Mouse (Mus musculus): Measurements from ENCODE around the gene Fntb.
"Not testable (repeated sequence)": the region's sequence is repeated elsewhere in the genome, so short reads cannot be mapped to it uniquely, and the experiment has no call there.

Fntb gene

DNA sequence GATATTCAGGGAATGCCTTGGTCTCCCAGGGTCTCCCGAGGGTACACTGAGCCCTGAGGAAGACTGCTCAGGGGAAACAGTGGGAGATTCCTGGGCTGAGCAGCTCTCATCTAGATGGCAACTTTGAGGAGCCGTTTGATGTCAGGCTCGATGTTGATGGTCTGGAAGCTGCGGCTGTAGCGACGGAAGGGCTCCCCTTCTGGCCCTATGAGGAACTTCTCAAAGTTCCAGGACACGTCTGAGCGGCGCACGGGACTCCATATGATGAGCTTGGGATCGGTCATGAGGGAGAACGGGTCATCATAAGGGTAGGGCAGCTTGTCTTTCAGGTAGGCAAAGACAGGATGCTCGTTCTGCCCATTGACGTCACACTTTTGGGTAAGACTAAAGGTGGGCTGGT lies 27.2 kb downstream of the Fntb start:
- not testable (repeated sequence) for DNase-seq (ENCODE audit: low read depth in 2 of 2, low spot score in 2 of 2)

DNA sequence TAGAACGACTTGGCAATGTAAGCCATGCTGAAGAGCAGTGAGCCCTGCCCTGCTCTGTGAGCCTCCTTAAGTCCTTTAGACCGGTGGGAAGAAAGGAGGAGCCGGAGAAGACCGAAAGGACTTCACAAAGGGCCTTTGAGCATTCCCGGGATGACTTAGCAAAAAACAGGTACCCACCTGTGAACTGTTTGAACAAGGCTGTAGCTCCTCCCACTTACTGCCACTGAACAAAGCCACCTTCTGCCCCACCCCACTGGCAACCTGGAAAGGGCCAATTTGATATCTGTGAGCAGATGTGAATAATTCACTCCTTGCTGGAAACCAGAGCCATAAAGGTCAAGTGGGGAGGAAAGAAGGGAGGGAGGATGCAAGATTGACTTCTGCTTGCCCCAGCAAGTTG lies 30.0 kb downstream of the Fntb start, which contains the start of gene Gpx2:
TSS of gene Gpx2 (minus strand) at position 205 of the 400 bp plus-strand sequence.
- no peak for DNase-seq (ENCODE audit: low read depth in 2 of 2, low spot score in 2 of 2)

- DNase-seq (ENCODE audit: low read depth in 2 of 2, low spot score in 2 of 2): no peak
These were observed 31.6 kb downstream of the Fntb start for GRCm38 (mm10) chr12:76796938-76797539.

- DNase-seq (ENCODE audit: low read depth in 2 of 2, low spot score in 2 of 2): no peak
These were observed 32.8 kb downstream of the Fntb start for GRCm38 (mm10) chr12:76798008-76798720.

- no peak for DNase-seq (ENCODE audit: low read depth in 2 of 2, low spot score in 2 of 2)
These were observed 37.6 kb downstream of the Fntb start for GRCm38 (mm10) chr12:76803028-76803427.

DNA sequence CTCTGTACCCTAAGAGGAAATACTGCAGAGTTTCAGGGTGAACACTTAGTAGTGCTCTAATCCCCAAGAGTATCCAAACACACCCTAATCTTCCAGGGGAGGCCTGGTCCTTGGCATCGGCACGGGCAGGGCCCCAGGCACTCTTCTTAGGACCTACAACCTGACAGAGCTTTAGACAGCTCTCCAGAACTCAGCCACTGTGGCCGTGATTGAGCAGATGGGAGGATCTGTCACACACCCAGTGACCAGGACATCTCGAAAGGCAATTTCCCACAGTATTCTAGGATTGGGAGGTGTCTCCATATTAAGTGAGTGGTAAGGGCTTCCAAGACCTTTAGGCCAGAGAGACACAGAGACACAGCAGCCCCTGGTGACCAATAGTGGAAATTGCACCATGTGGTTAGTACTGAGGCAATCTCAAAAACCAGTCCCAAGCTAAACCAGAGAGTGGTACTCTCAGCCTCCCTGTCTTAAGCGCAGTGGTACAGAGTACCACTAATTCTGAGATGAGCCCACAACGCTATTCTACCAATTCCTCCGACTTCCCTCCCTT lies 38.4 kb downstream of the Fntb start:
- DNase-seq (ENCODE audit: low read depth in 2 of 2, low spot score in 2 of 2): peak; percentile 16 to 47

DNA sequence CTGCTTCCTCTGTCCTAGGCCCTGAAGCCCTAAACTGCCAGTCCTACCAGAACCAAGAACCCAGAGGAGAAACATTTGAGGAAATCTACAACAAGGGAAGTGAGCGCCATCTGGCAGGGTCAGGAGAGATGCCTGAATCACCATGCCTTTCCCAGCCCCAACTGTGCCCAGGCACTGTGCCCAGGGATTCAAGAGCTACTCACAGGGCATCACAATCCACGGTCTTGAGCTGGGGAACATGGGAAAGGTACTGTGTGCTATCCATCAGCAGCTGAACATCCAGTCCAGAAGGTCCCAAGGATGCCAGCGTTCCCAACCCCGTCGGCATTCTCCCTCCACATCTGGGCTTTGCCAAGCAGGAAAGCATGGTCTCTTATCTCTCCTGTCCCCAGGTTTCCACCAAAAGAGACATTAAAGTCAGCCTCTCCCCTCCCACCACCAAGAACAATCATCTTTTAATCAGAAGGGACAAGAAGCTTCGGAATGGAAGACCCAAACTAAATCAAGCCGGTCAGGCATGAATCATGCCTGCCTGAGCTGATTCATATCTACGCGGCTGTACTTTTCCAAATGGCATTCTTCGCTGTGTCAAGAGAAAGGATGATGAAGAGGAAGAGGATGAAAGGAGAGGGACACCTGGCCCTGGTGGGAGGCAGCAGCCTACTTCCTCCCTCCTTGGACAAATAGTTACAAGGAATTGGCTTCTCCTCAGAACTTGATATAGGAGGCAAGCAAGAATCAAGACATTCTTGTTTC lies 39.8 kb downstream of the Fntb start:
- DNase-seq (ENCODE audit: low read depth in 2 of 2, low spot score in 2 of 2): no peak

DNA sequence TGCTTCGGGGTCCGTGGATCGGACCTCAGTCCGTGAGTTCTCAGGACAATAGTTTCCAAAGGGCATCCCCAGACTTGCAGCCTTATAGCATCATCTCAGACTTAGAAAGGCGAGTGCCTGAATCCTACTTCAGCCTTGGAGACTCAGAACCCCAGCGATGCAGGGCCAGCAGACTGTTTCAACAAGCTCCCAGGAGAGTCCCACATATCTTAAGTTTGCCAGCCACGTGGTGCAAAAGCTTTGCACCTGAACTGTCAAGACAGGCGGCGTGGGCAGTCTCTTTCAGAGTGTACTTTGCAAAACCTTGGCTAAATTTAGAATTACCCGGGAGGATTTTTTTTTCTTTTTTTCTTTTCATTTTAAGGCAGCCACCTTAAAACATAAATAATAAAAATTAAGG lies 42.4 kb downstream of the Fntb start:
- no peak for DNase-seq (ENCODE audit: low read depth in 2 of 2, low spot score in 2 of 2)

- DNase-seq (ENCODE audit: low read depth in 2 of 2, low spot score in 2 of 2): no peak
These were observed 45.1 kb downstream of the Fntb start for GRCm38 (mm10) chr12:76810491-76810890.

- no peak for DNase-seq (ENCODE audit: low read depth in 2 of 2, low spot score in 2 of 2)
These were observed 45.6 kb downstream of the Fntb start for GRCm38 (mm10) chr12:76811006-76811405.

DNA sequence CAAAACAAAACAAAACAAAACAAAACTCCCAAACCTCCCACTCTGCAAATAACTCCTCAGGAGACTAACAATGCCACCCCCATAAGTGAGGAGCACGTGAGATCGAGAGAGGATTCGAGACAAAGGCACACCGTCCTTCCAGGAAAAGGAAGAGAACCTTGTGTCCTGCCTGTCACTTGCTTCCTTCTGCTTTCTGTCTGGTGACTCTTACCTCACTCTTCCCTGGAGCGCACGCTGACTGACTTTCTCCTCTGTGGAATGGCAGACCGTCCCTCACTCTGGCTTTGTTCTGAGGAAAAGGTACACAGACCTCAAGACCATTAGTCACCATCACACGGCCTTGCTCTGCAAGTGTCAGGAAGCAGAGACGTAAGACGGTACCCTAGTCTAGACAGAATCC lies 48.2 kb downstream of the Fntb start:
- DNase-seq (ENCODE audit: low read depth in 2 of 2, low spot score in 2 of 2): no peak

DNA sequence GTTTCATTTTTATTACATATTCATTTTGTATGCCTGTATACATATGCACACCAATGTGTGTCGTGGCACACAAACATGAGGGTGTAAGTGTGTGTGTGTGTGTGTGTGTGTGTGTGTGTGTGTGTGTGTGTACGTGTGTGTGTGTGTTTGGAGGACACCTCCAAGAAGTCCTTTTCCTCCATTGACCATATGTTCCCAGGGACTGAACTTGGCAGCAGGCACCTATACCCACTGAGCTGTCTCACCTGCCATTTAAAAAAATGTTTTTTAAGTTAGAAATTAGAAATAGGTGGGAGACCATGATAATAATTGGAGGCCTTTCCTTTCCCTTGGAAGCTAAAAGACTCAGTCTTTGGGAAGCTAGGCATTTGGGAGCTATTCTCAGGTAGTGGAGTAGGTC lies 48.7 kb downstream of the Fntb start:
- DNase-seq (ENCODE audit: low read depth in 2 of 2, low spot score in 2 of 2): no peak

DNA sequence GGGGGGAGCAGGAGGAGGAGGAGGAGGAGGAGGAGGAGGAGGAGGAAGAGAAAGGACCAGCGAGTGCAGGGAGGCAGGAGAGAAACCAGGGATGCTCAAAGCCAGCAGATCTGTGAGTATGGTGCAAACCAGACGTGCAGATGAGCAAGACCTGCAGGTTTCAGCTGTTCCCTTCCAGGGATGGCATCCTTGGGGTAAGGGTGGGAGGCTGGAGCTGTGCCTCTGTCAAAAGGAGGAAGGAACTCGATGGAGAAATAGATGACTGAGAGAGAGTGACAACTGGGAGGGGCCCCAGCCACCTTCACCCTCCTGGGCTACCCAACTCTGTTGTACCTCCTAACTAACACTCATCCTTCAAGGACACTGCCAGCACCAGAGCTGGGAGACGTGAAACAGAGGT lies 51.3 kb downstream of the Fntb start:
- no peak for DNase-seq (ENCODE audit: low read depth in 2 of 2, low spot score in 2 of 2)

- DNase-seq (ENCODE audit: low read depth in 2 of 2, low spot score in 2 of 2): no peak
These were observed 51.8 kb downstream of the Fntb start for GRCm38 (mm10) chr12:76817176-76817575.

DNA sequence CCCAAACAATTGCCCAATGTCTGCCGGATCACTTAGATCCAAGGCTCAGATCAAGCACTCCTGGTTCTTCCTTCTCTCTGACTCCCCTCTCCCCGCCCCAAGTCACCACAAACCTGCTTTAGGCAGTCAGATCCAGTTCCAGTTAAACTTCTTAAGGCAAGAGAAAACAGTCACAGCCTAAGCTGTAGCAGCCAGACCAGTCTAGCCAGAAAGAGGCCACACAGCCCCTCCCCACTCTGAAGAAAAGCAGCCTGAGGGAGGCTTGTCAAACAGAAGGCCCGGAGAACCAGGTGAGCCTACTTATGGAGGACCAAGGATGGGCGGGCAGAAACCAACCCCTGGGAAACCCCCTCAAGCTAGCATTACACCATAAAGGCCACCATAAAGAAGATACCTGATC lies 52.7 kb downstream of the Fntb start:
- DNase-seq (ENCODE audit: low read depth in 2 of 2, low spot score in 2 of 2): no peak

GRCm38 (mm10) chr12:76818908-76819307 lies 53.5 kb downstream of the Fntb start:
- DNase-seq (ENCODE audit: low read depth in 2 of 2, low spot score in 2 of 2): no peak

GRCm38 (mm10) chr12:76819816-76820215 lies 54.4 kb downstream of the Fntb start:
- DNase-seq (ENCODE audit: low read depth in 2 of 2, low spot score in 2 of 2): no peak

DNA sequence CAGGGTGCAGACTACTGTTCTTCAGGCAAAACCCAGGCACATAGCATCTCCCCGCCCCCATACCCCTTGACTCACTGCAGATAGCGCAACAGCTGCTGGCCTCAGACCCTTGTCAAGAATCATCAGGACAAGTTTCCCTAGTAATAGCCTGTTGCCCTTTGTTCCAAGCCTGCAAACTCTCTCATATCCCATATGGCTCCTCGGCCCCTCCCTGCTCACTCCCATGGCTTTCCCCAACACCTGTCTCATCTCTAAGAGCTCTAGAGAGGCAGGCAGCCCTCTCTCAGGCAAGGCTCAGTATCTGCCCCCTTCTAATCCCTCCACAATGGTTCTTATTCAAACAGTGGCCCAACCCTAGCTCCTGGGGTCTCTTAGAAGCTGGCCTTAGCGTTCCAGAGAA lies 55.2 kb downstream of the Fntb start:
- DNase-seq (ENCODE audit: low read depth in 2 of 2, low spot score in 2 of 2): no peak

GRCm38 (mm10) chr12:76822002-76822650 lies 56.7 kb downstream of the Fntb start:
- DNase-seq (ENCODE audit: low read depth in 2 of 2, low spot score in 2 of 2): no peak

- DNase-seq (ENCODE audit: low read depth in 2 of 2, low spot score in 2 of 2): no peak
These were observed 57.3 kb downstream of the Fntb start, which contains the start of gene Rab15 for GRCm38 (mm10) chr12:76822651-76823041. TSS of gene Rab15 (minus strand) at chr12:76822908.

DNA sequence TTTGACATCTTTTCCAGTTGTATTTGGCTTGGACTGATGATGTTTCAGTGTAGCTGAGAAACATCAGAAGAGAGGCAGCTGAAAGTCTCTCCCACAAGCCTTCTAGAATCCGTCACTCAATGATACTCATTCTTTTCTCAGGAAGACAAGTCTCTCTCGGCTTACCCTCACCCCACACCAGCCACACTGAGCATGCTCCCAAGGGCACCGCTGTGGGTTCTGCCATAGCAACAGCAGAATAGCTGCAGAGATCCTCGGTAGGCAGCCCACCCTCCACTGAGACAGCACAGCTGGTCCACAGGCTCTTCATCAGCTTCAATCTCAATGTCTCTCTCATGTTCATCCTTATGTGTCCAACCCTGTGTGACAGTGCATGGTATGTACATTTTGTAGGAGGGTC lies 59.9 kb downstream of the Fntb start:
- no peak for DNase-seq (ENCODE audit: low read depth in 2 of 2, low spot score in 2 of 2)

Measured in CD8-positive naive resting alpha-beta T cell, adult 2 months (primary cell).